Mouse (Mus musculus): Measurements from ENCODE around the gene Glipr1l1.
"Not testable (repeated sequence)": the region's sequence is repeated elsewhere in the genome, so short reads cannot be mapped to it uniquely, and the experiment has no call there.

Gene Glipr1l1

GRCm38 (mm10) chr10:112059702-112060582 lies at the start of gene Glipr1l1:
Gene Glipr1l1, plus strand, starts transcription at chr10:112060189.
- DNase-seq (ENCODE audit: low read depth, low spot score) = peak; percentile 81

GRCm38 (mm10) chr10:112023585-112023984 lies 36.4 kb upstream of the Glipr1l1 start:
- no peak for DNase-seq (ENCODE audit: low read depth, low spot score)

GRCm38 (mm10) chr10:112028689-112029088 lies 31.3 kb upstream of the Glipr1l1 start:
- DNase-seq (ENCODE audit: low read depth, low spot score) = not testable (repeated sequence)

GRCm38 (mm10) chr10:112043523-112043922 lies 16.5 kb upstream of the Glipr1l1 start:
- DNase-seq (ENCODE audit: low read depth, low spot score) = not testable (repeated sequence)

GRCm38 (mm10) chr10:112044283-112044682 lies 15.7 kb upstream of the Glipr1l1 start:
- not testable (repeated sequence) for DNase-seq (ENCODE audit: low read depth, low spot score)

GRCm38 (mm10) chr10:112051220-112051619 lies 8.8 kb upstream of the Glipr1l1 start:
- no peak for DNase-seq (ENCODE audit: low read depth, low spot score)

GRCm38 (mm10) chr10:112051956-112052355 lies 8.0 kb upstream of the Glipr1l1 start:
- not testable (repeated sequence) for DNase-seq (ENCODE audit: low read depth, low spot score)

GRCm38 (mm10) chr10:112060583-112060934 lies 570 bp downstream of the Glipr1l1 start:
- not testable (repeated sequence) for DNase-seq (ENCODE audit: low read depth, low spot score)

- no peak for DNase-seq (ENCODE audit: low read depth, low spot score)
These were observed 20.1 kb downstream of the Glipr1l1 start for GRCm38 (mm10) chr10:112080044-112080443.

GRCm38 (mm10) chr10:112083157-112083556 lies 23.2 kb downstream of the Glipr1l1 start, which contains the start of gene Glipr1l2:
Gene Glipr1l2, plus strand, starts transcription at chr10:112083354.
- DNase-seq (ENCODE audit: low read depth, low spot score) = no peak

- not testable (repeated sequence) for DNase-seq (ENCODE audit: low read depth, low spot score)
These were observed 45.8 kb downstream of the Glipr1l1 start for GRCm38 (mm10) chr10:112105785-112106184.

- DNase-seq (ENCODE audit: low read depth, low spot score) = no peak
These were observed 50.4 kb downstream of the Glipr1l1 start for GRCm38 (mm10) chr10:112110401-112110800.

- not testable (repeated sequence) for DNase-seq (ENCODE audit: low read depth, low spot score)
These were observed 65.1 kb downstream of the Glipr1l1 start for GRCm38 (mm10) chr10:112125090-112125489.

GRCm38 (mm10) chr10:112127682-112128230 lies 67.8 kb downstream of the Glipr1l1 start:
- DNase-seq (ENCODE audit: low read depth, low spot score) = not testable (repeated sequence)

All from brain, embryonic 18.5 days (tissue).